Mouse (Mus musculus) c-Kit-positive CD71-negative TER-119-negative erythroid progenitor cells, embryonic 14.5 days (primary cell): ENCODE results near the gene Znfx1.

Experiments
- DNase-seq: peaks from one replicate; pipeline ENCODE4 v3.0.0-alpha.2; 2013; ENCODE audit warnings: low read depth

Znfx1 gene

GRCm38 (mm10) chr2:167062965-167063880 lies at the start of gene Znfx1:
TSS of gene Znfx1 (minus strand) at chr2:167063015.
- peak; percentile 84 for DNase-seq

DNA sequence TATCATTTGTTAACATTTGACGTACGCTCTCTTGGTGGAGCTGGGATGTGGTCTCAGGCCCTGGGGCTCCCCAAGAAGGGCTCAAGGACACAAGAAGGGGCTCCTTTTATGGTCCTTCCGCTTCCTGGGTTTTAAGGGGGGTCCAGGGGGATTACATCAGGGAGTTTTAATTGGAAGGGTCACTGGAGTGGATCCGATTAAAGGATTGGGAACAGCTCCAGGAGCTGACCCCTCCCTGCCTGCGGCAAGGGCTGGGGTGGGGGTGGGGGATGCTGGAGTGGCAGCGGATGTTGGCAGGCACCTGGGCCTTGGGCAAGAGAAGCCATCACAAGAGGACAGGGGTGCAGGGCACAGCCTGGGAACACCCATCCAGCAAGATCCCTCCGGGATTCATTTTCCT lies 49.4 kb upstream of the Znfx1 start:
- no peak for DNase-seq

- DNase-seq = no peak
Measured at GRCm38 (mm10) chr2:167109506-167109905, 46.7 kb upstream of the Znfx1 start.

DNA sequence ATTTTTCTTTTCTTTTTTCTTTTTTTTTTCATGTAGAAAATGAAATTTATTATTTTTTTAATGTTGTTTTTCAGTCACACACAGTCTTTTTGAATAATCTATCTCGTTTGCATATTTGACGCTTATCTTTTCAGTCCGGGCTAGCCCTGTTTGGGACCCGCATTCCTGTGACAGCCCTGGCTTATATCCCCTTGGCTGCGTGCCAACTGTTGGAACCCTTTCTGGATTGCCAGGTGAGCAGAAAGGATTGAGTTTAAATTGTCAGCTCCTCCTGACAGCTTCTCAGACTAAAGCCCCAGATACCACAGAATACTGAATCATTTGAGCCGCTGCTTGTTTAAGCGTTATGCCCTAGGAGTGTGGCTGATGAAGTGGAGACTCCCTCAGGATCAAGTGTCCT lies 40.7 kb upstream of the Znfx1 start:
- DNase-seq = no peak

DNA sequence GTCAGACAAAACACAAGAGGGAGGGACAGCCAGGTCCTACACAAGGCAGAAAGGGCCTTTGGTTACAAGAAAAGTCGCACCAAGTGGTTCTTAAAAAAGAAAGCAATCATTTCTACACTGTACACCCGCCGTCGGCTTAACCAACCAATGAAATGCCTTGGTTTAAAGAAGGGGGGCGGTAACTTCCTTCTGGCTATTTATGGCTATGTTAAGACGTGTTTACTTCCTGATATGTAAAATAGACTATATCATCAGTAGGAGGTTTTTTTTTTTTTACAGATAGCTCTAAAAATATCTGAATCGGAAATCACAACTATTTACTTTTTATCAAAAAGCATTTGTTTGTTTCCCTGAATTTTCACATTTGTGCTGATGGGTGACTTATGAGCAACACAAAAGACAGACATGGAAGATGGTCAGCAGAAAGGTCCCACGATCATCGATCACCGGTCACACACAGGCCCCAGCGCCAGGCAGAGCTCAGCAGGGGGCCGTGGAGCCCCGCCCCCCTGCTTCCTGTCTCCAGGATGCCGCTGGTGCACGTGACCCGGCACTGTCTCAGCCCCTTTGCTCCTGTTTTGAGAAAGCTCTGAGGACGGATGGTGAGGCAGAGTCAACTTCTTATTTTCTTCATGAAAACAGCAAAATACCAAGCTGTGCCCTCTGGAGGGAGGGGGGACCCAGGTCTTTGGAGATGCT lies 39.1 kb upstream of the Znfx1 start:
- no peak for DNase-seq

GRCm38 (mm10) chr2:167094688-167095087 lies 31.9 kb upstream of the Znfx1 start:
- DNase-seq = no peak

DNA sequence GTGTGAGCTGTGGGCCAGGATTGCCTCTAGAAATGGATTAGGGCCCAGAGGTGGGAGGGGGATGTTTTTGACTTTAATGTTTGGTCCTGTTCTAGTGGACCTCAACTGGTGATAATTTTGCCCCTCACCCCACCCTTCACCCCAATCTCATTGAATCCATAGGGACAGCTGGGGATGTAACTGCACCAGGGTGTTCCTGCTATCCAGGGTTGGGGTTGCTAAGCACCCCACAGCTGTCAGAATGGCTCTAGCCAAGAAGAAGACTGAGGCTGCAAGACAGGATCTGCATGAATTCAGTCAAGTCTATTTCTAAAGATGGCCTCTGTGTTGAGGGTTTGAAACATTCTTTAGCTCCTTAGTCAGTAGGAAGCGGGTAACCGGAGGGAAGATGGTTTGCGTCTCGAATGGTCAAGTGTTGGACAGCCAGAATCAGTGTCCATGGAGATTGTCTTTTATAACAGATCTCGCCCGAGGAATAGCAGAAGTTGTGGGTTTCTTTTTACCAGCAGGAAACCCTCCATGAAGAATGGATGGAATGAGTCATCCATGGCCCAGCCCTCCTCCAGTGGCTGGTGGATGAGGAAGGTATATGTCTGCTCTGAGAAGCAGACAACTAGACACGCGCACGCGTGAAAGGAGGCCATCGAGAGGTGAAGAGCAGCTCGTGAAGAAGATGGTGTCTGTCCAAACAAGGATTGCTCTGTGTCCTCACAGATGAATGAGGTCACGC lies 30.5 kb upstream of the Znfx1 start:
- peak; percentile 77 for DNase-seq

DNA sequence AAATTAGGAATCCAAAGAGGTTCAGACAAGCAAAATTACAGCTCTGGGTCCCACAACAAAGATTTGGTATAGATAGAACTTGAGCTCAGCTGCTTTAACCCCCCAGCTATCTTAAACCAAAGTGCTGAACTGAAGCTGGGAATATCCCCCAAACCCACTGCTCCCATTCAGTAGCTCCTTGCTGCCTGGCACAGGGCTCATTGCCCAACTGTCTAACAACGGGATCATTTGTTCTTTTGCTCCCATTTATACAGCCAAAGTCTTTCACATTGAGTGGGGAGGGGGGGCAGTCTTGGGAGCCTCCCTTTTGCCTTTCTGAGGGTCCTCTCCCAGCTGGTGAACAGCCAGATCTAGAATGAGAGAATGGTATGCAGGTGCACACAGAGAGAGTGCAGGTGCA lies 27.5 kb upstream of the Znfx1 start:
- DNase-seq = no peak

DNA sequence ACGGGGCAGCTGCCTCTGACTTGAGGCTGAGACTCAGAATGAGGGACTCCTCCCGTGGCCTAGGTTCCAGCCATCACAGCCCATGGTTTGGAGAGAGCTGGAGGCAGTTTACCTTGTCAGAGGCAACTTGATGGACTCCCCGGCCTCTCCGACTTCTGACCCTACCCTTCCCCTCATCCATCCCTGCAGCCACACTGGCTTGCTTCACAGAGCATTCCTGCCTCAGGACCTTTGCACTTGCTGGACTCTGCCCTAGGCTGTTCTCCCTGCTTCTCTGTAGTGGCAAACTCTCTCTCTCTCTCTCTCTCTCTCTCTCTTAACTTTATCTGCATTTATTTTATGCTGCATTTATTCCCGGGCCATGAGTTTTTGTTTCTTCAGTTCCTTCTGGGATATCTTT lies 24.0 kb upstream of the Znfx1 start:
- no peak for DNase-seq

DNA sequence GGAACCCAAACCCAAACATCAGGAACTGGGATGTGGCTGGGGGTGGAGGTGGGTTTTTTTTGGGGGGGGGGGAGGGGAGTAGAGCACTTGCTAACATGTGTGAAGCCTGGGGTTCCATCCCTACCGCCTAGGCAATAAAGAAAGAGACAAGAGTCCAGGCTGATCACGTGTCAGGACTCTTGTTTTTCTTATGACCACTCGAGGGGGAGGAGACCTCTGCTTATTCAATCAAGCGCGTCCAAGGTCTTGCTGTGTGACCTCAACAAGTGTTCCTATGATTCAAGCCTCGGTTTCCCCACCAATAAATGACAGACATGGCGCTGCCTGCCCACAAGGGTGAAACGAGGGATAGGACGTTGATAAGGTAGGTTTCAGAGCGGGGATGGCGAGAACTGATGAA lies 23.3 kb upstream of the Znfx1 start:
- DNase-seq = no peak

DNA sequence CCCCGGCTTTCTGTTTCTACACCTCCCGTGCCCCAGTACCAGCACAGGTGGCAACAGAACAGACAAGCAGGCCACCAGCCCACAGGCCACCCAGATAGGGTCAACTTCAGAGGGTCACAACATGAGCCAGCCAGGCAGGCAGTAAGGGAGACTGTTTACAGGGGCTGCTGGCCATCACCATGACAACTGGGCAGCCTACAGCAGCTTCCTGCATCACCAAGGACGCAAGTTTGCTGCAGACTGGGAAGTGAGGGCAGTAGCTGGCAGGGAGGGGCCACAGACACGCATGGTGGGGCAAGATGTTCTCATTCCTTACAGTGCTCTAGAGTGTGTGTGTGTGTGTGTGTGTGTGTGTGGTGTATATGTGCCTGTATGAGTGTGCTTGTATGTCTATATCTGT lies 18.8 kb upstream of the Znfx1 start:
- DNase-seq = no peak

DNA sequence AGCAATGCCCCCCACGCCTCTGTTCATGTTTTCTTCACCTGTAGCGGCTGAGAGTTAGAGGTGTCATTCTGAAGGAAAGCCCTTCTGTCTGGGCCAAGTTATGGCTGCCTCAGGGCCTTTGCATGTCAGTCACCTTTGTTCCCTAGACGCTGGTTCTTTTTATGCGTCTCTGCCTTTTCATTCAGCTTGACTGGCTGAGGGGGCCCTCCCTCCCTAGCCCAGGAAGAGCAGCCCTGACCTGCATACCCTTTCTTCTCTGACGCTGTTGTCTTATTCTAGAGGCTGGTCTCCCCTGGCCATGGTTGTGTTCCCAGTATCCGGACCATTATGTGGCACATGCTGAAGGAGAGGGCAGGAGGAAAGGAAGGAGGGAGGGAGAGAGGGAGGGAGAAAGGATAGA lies 18.3 kb upstream of the Znfx1 start:
- no peak for DNase-seq

GRCm38 (mm10) chr2:167080387-167080786 lies 17.6 kb upstream of the Znfx1 start:
- no peak for DNase-seq

DNA sequence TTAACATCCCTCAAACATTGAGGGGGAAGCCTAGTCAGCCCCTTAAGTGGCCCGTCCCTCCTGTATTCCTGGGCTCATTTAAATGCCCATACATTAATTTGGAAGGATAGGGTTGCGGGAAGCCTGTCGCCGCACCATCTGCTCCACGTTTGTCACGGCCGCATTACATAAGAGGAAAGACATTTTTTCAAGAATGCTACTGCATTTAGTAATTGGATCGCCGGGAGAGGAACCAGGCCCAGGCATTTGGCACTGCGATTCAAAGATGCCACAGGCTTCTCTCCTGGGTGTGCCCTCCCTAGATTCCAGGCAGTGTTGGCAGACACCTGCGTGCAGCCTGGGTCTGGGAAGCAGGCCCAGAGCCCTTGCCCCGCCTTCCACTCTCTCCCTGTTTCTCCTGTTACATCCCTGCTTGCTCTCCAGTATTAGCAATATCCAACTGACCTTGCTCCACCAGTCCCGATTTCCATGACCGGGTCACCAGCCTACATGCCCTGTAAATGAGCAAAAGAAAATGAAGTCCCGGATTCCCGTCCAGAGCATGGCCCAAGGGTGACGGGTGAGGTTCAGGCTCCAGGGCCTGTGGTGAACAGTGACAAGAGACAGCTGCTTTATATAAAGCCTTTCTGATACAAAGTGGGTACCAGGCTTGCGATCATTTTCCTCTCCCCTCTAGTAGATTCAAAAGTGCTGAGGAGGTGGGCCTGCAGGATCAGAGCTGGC lies 16.9 kb upstream of the Znfx1 start:
- no peak for DNase-seq

DNA sequence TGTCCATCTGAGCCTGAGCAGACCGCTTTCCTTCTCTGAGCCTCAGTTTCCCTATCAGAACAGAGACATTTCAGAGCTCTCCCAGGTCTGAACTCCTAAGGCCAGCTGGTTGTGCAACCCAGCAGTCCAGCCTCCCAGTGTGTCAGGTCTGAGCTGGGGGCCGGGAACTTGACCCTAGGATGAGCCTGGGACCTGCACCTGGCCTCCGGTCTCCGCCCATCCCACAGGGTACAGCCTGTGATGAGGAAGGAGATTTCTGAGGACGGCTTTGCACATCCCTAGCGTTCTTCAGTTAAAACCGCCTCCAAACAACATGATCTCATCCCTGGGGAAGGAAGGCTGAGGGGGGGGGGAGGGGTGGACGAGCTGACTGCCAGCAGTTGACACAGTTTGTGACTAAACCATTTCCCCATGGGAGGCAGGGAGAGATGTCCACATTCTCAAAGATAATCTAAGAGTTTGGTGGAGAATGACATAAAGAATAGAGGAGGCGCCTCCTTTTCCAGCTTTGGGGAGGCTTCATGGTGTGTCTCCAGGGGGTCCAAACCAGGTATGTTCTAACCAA lies 16.2 kb upstream of the Znfx1 start:
- no peak for DNase-seq

GRCm38 (mm10) chr2:167078486-167078885 lies 15.7 kb upstream of the Znfx1 start:
- no peak for DNase-seq

- no peak for DNase-seq
Measured at GRCm38 (mm10) chr2:167077199-167077962, 14.6 kb upstream of the Znfx1 start.

GRCm38 (mm10) chr2:167076759-167077158 lies 13.9 kb upstream of the Znfx1 start:
- no peak for DNase-seq

DNA sequence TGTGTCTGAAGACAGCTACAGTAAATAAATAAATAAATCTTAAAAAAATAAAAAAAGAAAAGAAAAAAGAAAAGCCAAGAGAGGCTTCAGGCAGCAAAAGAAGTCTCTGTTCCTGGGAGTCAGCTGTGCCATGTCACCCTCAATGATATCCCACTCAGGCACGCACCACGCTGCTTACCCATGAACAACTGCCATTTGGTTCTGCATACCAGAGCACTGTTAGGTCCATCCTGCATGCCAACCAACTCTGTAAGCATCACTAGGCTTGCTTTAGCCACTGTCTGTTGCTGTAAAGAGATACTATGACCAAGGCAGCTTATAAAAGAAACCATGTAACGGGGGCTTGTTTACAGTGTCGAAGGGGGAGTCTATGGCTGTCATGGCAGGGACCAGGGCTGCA lies 13.5 kb upstream of the Znfx1 start:
- DNase-seq = no peak

DNA sequence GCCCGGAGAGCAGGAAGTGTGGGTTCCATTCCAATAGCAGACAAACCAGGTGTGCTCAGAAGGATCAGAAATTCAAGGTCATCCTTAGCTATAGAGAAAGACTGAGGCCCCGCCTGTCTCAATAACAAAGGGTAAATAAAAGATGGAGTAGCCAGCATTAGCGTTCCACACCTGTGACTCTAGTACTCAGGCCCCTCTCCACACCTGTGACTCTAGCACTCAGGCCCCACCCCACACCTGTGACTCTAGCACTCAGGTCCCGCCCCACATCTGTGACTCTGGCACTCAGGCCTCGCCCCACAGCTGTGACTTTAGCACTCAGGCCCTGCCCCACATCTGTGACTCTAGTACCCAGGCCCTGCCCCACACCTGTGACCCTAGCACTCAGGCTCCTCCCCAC lies 11.8 kb upstream of the Znfx1 start:
- DNase-seq = no peak
